Mouse (Mus musculus) stomach, postnatal 0 days (tissue): ENCODE data around the gene Prmt3.

Experiments
- CTCF ChIP-seq: IDR thresholded peaks from 2 replicates; pipeline ENCODE4 v1.5.1; 2016; ENCODE audit warnings: antibody characterized with exemption, low read depth, mild to moderate bottlenecking, moderate library complexity
- EP300 ChIP-seq: optimal IDR thresholded peaks from 2 replicates; pipeline ENCODE3; 2016; ENCODE audit warnings: antibody characterized with exemption

GRCm38 (mm10) chr7:49807093-49807682, 29.0 kb downstream of the Prmt3 start:
- TF ChIP-seq CTCF = no peak
- no peak for TF ChIP-seq EP300
